Mouse (Mus musculus) neutrophil, adult 83 days (primary cell): ENCODE results near the gene Mical1. TPM values are rescaled to one million over a fixed set of nuclear protein-coding genes. Genes with fewer than 3 reads are reported as not detected.

Experiments used
- total RNA-seq, 2 experiments: library from RNA; stranded (reverse); gene quantifications; one replicate each; pipeline ENCODE4 v1.2.4; 2023

Mical1 gene
- total RNA-seq, result 100 to 1,000 TPM; 227 to 244 TPM

GRCm38 (mm10) chr10:41476171-41477017, at the start of gene Mical1:
Gene Mical1, plus strand, starts transcription at chr10:41476314.

GRCm38 (mm10) chr10:41450137-41450670, 25.9 kb upstream of the Mical1 start, which contains the start of gene Zbtb24:
Gene Zbtb24, plus strand, starts transcription at chr10:41450383.

GRCm38 (mm10) chr10:41489708-41490517, 13.8 kb downstream of the Mical1 start, which contains the start of the genes Smpd2 and Ppil6:
Gene Smpd2, minus strand, starts transcription at chr10:41490369.
Gene Ppil6, plus strand, starts transcription at chr10:41490439.

GRCm38 (mm10) chr10:41518981-41519618, 43.0 kb downstream of the Mical1 start, which contains the start of gene Cd164:
Gene Cd164, plus strand, starts transcription at chr10:41519414.

Other genes starting within 250 kb of the Mical1 start
- gene Fig4, start 173.1 kb upstream of the Mical1 start, total RNA-seq, result 10 to 100 TPM; 15.0 to 16.1 TPM
- under 1 TPM in 1 of 2 experiments, not detected in 1; 0.04 TPM for gene Ak9, start 172.3 kb upstream of the Mical1 start, total RNA-seq
- gene Zbtb24, start 25.9 kb upstream of the Mical1 start, total RNA-seq, result 10 to 100 TPM; 17.4 to 19.8 TPM
- 10 to 100 TPM; 13.7 to 16.6 TPM for gene Smpd2, start 14.1 kb downstream of the Mical1 start, total RNA-seq
- not detected for gene Ppil6, start 14.1 kb downstream of the Mical1 start, total RNA-seq
- gene Cd164, start 43.1 kb downstream of the Mical1 start, total RNA-seq, result 100 to 1,000 TPM; 204 to 214 TPM
- 1 to 10 TPM; 4.7 to 5.6 TPM for gene Ccdc162, start 240.3 kb downstream of the Mical1 start, total RNA-seq